ENCODE assay signal across 9 mouse cellular contexts in genomic region chr5:31766841-31767542, GRCm38 (mm10).
DNase-seq lines count a peak whose midpoint lies in the region; ATAC-seq and TF ChIP-seq lines count a peak whose summit lies in the region.
"Had no signal": no experiment of that assay in that cellular context is flagged by ENCODE, and none has a peak within 500 bp of the region (broad histone marks: within the 10 kb centered on the region; RNA-seq: fewer than 3 reads in every experiment).

No protein-coding gene starts in this region.

- no peaks in the 10 kb centered on the region for H3K27me3 ChIP-seq in heart, embryonic 12.5 days (replicated peaks)
- no peaks in the 10 kb centered on the region for H3K27me3 ChIP-seq in midbrain, postnatal 0 days (ENCODE audit: insufficient read depth, low read length)
- H3K27me3 ChIP-seq: hindbrain, embryonic 12.5 days had no signal

- TF ChIP-seq CTCF in midbrain, postnatal 0 days (IDR thresholded peaks at IDR 0.05), result no peak

- H3K36me3 ChIP-seq in heart, embryonic 12.5 days, result no peaks in the 10 kb centered on the region
- no peaks in the 10 kb centered on the region for H3K36me3 ChIP-seq in macrophage (ENCODE audit: inconsistent target)
- H3K36me3 ChIP-seq in midbrain, postnatal 0 days (ENCODE audit: insufficient read depth, low read length), result no peaks in the 10 kb centered on the region
- H3K36me3 ChIP-seq: hindbrain, embryonic 12.5 days had no signal

- peak; percentile 20 for DNase-seq in kidney, adult 9 months
- no peak for DNase-seq in kidney, postnatal 25 days
- peak; percentile 99 for DNase-seq in MEL-GATA-1-ER (ENCODE audit: extremely low read depth, low read depth)
- no peak for DNase-seq in frontal cortex, postnatal 25 days (ENCODE audit: low spot score in 2 of 2)
- no peak for DNase-seq in ovary, postnatal 10 days (ENCODE audit: low spot score)
- no peak for DNase-seq in midbrain, postnatal 0 days (ENCODE audit: low spot score)

- H3K4me2 ChIP-seq in heart, embryonic 12.5 days, result no peak overlapping the region
- H3K4me2 ChIP-seq in midbrain, postnatal 0 days (ENCODE audit: low read depth, low read length, poor library complexity, severe bottlenecking), result no peak overlapping the region
- H3K4me2 ChIP-seq: hindbrain, embryonic 12.5 days had no signal

- WGBS in heart, embryonic 12.5 days, result 32% methylated on average over 4 of the region's 4 CpGs
- 0% methylated on average over 4 of the region's 4 CpGs for WGBS in macrophage (ENCODE audit: missing documents)
- WGBS in midbrain, postnatal 0 days, result 62% methylated on average over 4 of the region's 4 CpGs

- ATAC-seq in heart, embryonic 12.5 days (ENCODE audit: insufficient number of reproducible peaks, low FRiP score), result peak; percentile 73
- no peak for ATAC-seq in midbrain, postnatal 0 days (ENCODE audit: low FRiP score)

- no peaks in the 10 kb centered on the region for H3K79me2 ChIP-seq in macrophage (ENCODE audit: inconsistent target)

- H3K9ac ChIP-seq in heart, embryonic 12.5 days, result no peak overlapping the region
- H3K9ac ChIP-seq in midbrain, postnatal 0 days (replicated peaks; ENCODE audit: low read length, poor library complexity, severe bottlenecking), result no peak overlapping the region
- H3K9ac ChIP-seq: hindbrain, embryonic 12.5 days had no signal

- H3K4me1 ChIP-seq in heart, embryonic 12.5 days (replicated peaks), result peaks cover 9% of the 10 kb centered on the region
- no peaks in the 10 kb centered on the region for H3K4me1 ChIP-seq in midbrain, postnatal 0 days (ENCODE audit: insufficient read depth, low read length)

- H3K4me3 ChIP-seq in heart, embryonic 12.5 days, result no peak overlapping the region
- H3K4me3 ChIP-seq in macrophage (ENCODE audit: inconsistent target), result no peak overlapping the region
- no peak overlapping the region for H3K4me3 ChIP-seq in midbrain, postnatal 0 days (ENCODE audit: low read depth, low read length)
- H3K4me3 ChIP-seq: hindbrain, embryonic 12.5 days had no signal

- H3K9me3 ChIP-seq in heart, embryonic 12.5 days (replicated peaks), result no peaks in the 10 kb centered on the region
- H3K9me3 ChIP-seq in midbrain, postnatal 0 days (ENCODE audit: low read length), result no peaks in the 10 kb centered on the region
- H3K9me3 ChIP-seq: hindbrain, embryonic 12.5 days had no signal

- H3K27ac ChIP-seq in heart, embryonic 12.5 days (ENCODE audit: poor library complexity, severe bottlenecking), result peak overlapping the region; percentile 80
- peak overlapping the region; percentile 81 for H3K27ac ChIP-seq in macrophage
- no peak overlapping the region for H3K27ac ChIP-seq in midbrain, postnatal 0 days (ENCODE audit: low read depth, low read length)
- H3K27ac ChIP-seq: hindbrain, embryonic 12.5 days had no signal

Comparison
In these comparisons a context has a peak if more than half of its experiments do, and no peak if none do; other contexts are left out.
1. DNase-seq: peak in kidney, adult 9 months (single experiment) and MEL-GATA-1-ER (single experiment); none in kidney, postnatal 25 days (0 of 2), frontal cortex, postnatal 25 days (0 of 2), ovary, postnatal 10 days (single experiment) and midbrain, postnatal 0 days (single experiment).